10 mouse cellular contexts compared by ENCODE assay signal in the genomic region with DNA sequence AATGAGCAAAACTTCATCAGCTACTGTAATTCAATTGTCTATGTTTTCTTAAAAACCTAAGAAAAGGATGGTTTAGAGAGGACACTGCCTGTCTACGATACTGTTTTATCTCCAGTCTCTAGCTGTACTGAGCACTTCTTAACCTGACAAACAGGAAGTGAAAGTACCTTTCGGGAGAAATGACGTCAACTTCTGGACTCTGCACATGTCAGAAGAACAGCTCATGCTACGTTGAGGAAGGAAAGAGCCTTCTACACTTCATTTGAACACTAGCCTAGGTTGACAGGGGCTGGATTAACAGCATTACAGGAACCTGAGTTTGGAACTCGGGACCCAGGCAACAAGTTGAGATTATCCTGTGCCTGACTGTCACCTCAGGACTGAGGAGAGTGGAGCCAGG. TPM values are rescaled to one million over a fixed set of nuclear protein-coding genes. Genes with fewer than 3 reads are reported as not detected.
DNase-seq lines count a peak whose midpoint lies in the region; ATAC-seq and TF ChIP-seq lines count a peak whose summit lies in the region.
"Had no signal": no experiment of that assay in that cellular context is flagged by ENCODE, and none has a peak within 500 bp of the region (broad histone marks: within the 10 kb centered on the region; RNA-seq: fewer than 3 reads in every experiment).

No protein-coding gene starts in this region.

- peak; percentile 66 to 74 for DNase-seq in spleen, postnatal 36 days (ENCODE audit: low spot score in 2 of 2)
- DNase-seq in spleen, adult 18-20 months, result no peak
- peak; percentile 95 for DNase-seq in splenic B cell, adult 2 months (ENCODE audit: low read depth, low spot score)
- DNase-seq in adrenal gland, adult 8-10 months, result no peak
- DNase-seq in layer of hippocampus, adult 8-10 months (ENCODE audit: low spot score in 2 of 2), result no peak
- DNase-seq: kidney, adult 9 months; retina, postnatal 1 day had no signal

- H3K9ac ChIP-seq in liver, embryonic 15.5 days, result no peak overlapping the region
- H3K9ac ChIP-seq: heart, embryonic 12.5 days had no signal

- no peak for ATAC-seq in liver, embryonic 15.5 days (ENCODE audit: insufficient read depth)

- no peaks in the 10 kb centered on the region for H3K27me3 ChIP-seq in liver, embryonic 15.5 days
- no peaks in the 10 kb centered on the region for H3K27me3 ChIP-seq in splenic B cell, adult 2 months (ENCODE audit: control insufficient read depth, insufficient read depth, low read length, poor library complexity, severe bottlenecking)
- H3K27me3 ChIP-seq: heart, embryonic 12.5 days had no signal

- 47% methylated on average over 5 of the region's 5 CpGs for WGBS in liver, embryonic 15.5 days (ENCODE audit: insufficient replicate concordance)

- H3K4me3 ChIP-seq in bone marrow macrophage, adult 2 months (ENCODE audit: insufficient read depth, low read length), result no peak overlapping the region
- H3K4me3 ChIP-seq in liver, embryonic 15.5 days (replicated peaks), result no peak overlapping the region
- H3K4me3 ChIP-seq: heart, embryonic 12.5 days had no signal

- H3K27ac ChIP-seq in bone marrow macrophage, adult 2 months (ENCODE audit: insufficient read depth, low read depth, low read length), result peak overlapping the region; percentile 28
- no peak overlapping the region for H3K27ac ChIP-seq in liver, embryonic 15.5 days (replicated peaks)

- peak overlapping the region; percentile 6; the same call in 1 of the 2 replicates for H3K4me2 ChIP-seq in liver, embryonic 15.5 days
- H3K4me2 ChIP-seq: heart, embryonic 12.5 days had no signal

- H3K9me3 ChIP-seq in liver, embryonic 15.5 days (replicated peaks), result no peaks in the 10 kb centered on the region
- H3K9me3 ChIP-seq: heart, embryonic 12.5 days had no signal

- H3K4me1 ChIP-seq in bone marrow macrophage, adult 2 months (ENCODE audit: control insufficient read depth, insufficient read depth, low read length), result peaks cover 21% of the 10 kb centered on the region
- peaks cover 38% of the 10 kb centered on the region for H3K4me1 ChIP-seq in liver, embryonic 15.5 days (replicated peaks)

- no peak for TF ChIP-seq POLR2A in bone marrow macrophage, adult 2 months (IDR thresholded peaks at IDR 0.05; ENCODE audit: borderline replicate concordance, low read depth, low read length)

- no peak for TF ChIP-seq CTCF in bone marrow macrophage, adult 2 months (IDR thresholded peaks at IDR 0.05; ENCODE audit: low read depth, low read length)

- peaks cover 60% of the 10 kb centered on the region for H3K36me3 ChIP-seq in liver, embryonic 15.5 days (replicated peaks)
- H3K36me3 ChIP-seq in splenic B cell, adult 2 months (ENCODE audit: control insufficient read depth, insufficient read depth, low read length, poor library complexity, severe bottlenecking), result peaks cover 17% of the 10 kb centered on the region; the same call in 1 of the 2 replicates

RNA-seq across cellular contexts. Expression of a gene that starts 3.0 kb away (rescaled TPM):
- polyA plus RNA-seq in bone marrow macrophage, adult 2 months (2012; ENCODE audit: insufficient read depth, insufficient read length, missing spikeins), result 12.2 and 14.5 TPM in 2 replicates
- polyA plus RNA-seq in liver, embryonic 15.5 days (2015; fragmentation: Nextera tagmentation; extraction: Ambion mirVana), result 32.8 and 34.7 TPM in 2 replicates
- total RNA-seq in adrenal gland, adult 8-10 months (2022), result 10 to 100 TPM in 1 of 4 experiments, 1 to 10 TPM in 3; 4.0 to 13.1 (median 7.2) TPM
- total RNA-seq in layer of hippocampus, adult 8-10 months (2022), result 10 to 100 TPM; 20.7 to 25.7 (median 22.6) TPM

RNA-seq across cellular contexts. Expression of a gene that starts 38.2 kb away (rescaled TPM):
- polyA plus RNA-seq in bone marrow macrophage, adult 2 months (2012; ENCODE audit: insufficient read depth, insufficient read length, missing spikeins), result 237 and 238 TPM in 2 replicates
- polyA plus RNA-seq in liver, embryonic 15.5 days (2015; fragmentation: Nextera tagmentation; extraction: Ambion mirVana), result 36.7 and 39.5 TPM in 2 replicates
- 100 to 1,000 TPM; 235 to 405 (median 309) TPM for total RNA-seq in adrenal gland, adult 8-10 months (2022)
- total RNA-seq in layer of hippocampus, adult 8-10 months (2022), result 100 to 1,000 TPM; 240 to 273 (median 257) TPM

RNA-seq across cellular contexts. Expression of a gene that starts 38.8 kb away (rescaled TPM):
- 27.6 and 31.6 TPM in 2 replicates for polyA plus RNA-seq in bone marrow macrophage, adult 2 months (2012; ENCODE audit: insufficient read depth, insufficient read length, missing spikeins)
- polyA plus RNA-seq in liver, embryonic 15.5 days (2015; fragmentation: Nextera tagmentation; extraction: Ambion mirVana), result 57.4 and 65.8 TPM in 2 replicates
- total RNA-seq in adrenal gland, adult 8-10 months (2022), result 100 to 1,000 TPM; 112 to 153 (median 129) TPM
- 10 to 100 TPM; 51.4 to 67.0 (median 56.2) TPM for total RNA-seq in layer of hippocampus, adult 8-10 months (2022)

RNA-seq across cellular contexts. Expression of a gene that starts 43.2 kb away (rescaled TPM):
- 55.0 and 61.5 TPM in 2 replicates for polyA plus RNA-seq in bone marrow macrophage, adult 2 months (2012; ENCODE audit: insufficient read depth, insufficient read length, missing spikeins)
- polyA plus RNA-seq in liver, embryonic 15.5 days (2015; fragmentation: Nextera tagmentation; extraction: Ambion mirVana), result 33.5 and 33.7 TPM in 2 replicates
- 10 to 100 TPM; 49.9 to 75.8 (median 63.0) TPM for total RNA-seq in adrenal gland, adult 8-10 months (2022)
- 100 to 1,000 TPM; 106 to 131 (median 119) TPM for total RNA-seq in layer of hippocampus, adult 8-10 months (2022)

RNA-seq across cellular contexts. Expression of a gene that starts 43.6 kb away (rescaled TPM):
- polyA plus RNA-seq in bone marrow macrophage, adult 2 months (2012; ENCODE audit: insufficient read depth, insufficient read length, missing spikeins), result 110 and 130 TPM in 2 replicates
- polyA plus RNA-seq in liver, embryonic 15.5 days (2015; fragmentation: Nextera tagmentation; extraction: Ambion mirVana), result 46.4 and 50.4 TPM in 2 replicates
- 10 to 100 TPM; 43.3 to 68.5 (median 55.7) TPM for total RNA-seq in adrenal gland, adult 8-10 months (2022)
- 100 to 1,000 TPM; 141 to 206 (median 179) TPM for total RNA-seq in layer of hippocampus, adult 8-10 months (2022)

Comparison
In these comparisons a context has a peak if more than half of its experiments do, and no peak if none do; other contexts are left out.
1. DNase-seq: peak in spleen, postnatal 36 days (2 of 2) and splenic B cell, adult 2 months (single experiment); none in spleen, adult 18-20 months (0 of 2), adrenal gland, adult 8-10 months (single experiment) and layer of hippocampus, adult 8-10 months (0 of 2).